Mouse (Mus musculus) forebrain, embryonic 13.5 days (tissue): ENCODE data around the gene Etl4. TPM values are rescaled to one million over a fixed set of nuclear protein-coding genes. Genes with fewer than 3 reads are reported as not detected.
A peak's percentile ranks its signal among the peaks of the same experiment; 100 is the strongest.

ENCODE experiments used
- ATAC-seq: fragments of 200-750 bp; cut with Nextera tagmentation; 2 replicates; pipeline ENCODE4 v1.8.0; 2017
- H3K27ac ChIP-seq: fragments of 300-500 bp; sonication (generic); 2 replicates; pipeline ENCODE4 v1.5.1; 2015; ENCODE audit warnings: inconsistent platforms, mild to moderate bottlenecking, moderate library complexity
- H3K27me3 ChIP-seq: fragments of 300-500 bp; sonication (generic); 2 replicates; pipeline ENCODE4 v1.6.1; 2015; ENCODE audit warnings: mild to moderate bottlenecking, inconsistent platforms
- H3K36me3 ChIP-seq: fragments of 300-500 bp; sonication (generic); 2 replicates; pipeline ENCODE4 v1.6.1; 2015; ENCODE audit warnings: mild to moderate bottlenecking, inconsistent platforms; ENCODE audit not compliant: poor library complexity, severe bottlenecking
- H3K4me1 ChIP-seq: fragments of 300-500 bp; sonication (generic); 2 replicates; pipeline ENCODE4 v1.6.1; 2015; ENCODE audit warnings: inconsistent platforms
- H3K4me2 ChIP-seq: fragments of 300-500 bp; sonication (generic); 2 replicates; pipeline ENCODE4 v1.6.1; 2015; ENCODE audit warnings: inconsistent platforms, mild to moderate bottlenecking, moderate library complexity
- H3K4me3 ChIP-seq: fragments of 300-500 bp; sonication (generic); 2 replicates; pipeline ENCODE4 v1.5.1; 2015; ENCODE audit warnings: mild to moderate bottlenecking, inconsistent platforms
- H3K9ac ChIP-seq: fragments of 300-500 bp; sonication (generic); 2 replicates; pipeline ENCODE4 v1.6.1; 2015; ENCODE audit warnings: mild to moderate bottlenecking, inconsistent platforms
- H3K9me3 ChIP-seq: fragments of 300-500 bp; sonication (generic); replicated peaks from 2 replicates; pipeline ENCODE4 v1.6.1; 2016; ENCODE audit warnings: inconsistent platforms
- WGBS: fragments of 180-500 bp; shearing (Covaris S2); methylation state at CpG from one replicate; pipeline ENCODE4 v1.1.7; 2015; 5-methylcytosine and 5-hydroxymethylcytosine counted together
- microRNA-seq: library from miRNA; unstranded; fragments of <30 nt; microRNA quantifications from one replicate; pipeline ENCODE4, GENCODE M21; 2016
- polyA plus RNA-seq: library from polyadenylated mRNA; unstranded; fragments of >200 nt; fragmentation: Nextera tagmentation; extraction: Ambion mirVana; gene quantifications from 2 replicates; pipeline ENCODE4 v1.2.1, GENCODE M21; 2015

Etl4 gene
- polyA plus RNA-seq, 1 experiment from 2014 or later: 24.6 TPM

GRCm38 (mm10) chr2:20779484-20780381 lies 870.2 kb downstream of the Etl4 start:
- 27% methylated on average over 6 of the region's 6 CpGs for WGBS

DNA sequence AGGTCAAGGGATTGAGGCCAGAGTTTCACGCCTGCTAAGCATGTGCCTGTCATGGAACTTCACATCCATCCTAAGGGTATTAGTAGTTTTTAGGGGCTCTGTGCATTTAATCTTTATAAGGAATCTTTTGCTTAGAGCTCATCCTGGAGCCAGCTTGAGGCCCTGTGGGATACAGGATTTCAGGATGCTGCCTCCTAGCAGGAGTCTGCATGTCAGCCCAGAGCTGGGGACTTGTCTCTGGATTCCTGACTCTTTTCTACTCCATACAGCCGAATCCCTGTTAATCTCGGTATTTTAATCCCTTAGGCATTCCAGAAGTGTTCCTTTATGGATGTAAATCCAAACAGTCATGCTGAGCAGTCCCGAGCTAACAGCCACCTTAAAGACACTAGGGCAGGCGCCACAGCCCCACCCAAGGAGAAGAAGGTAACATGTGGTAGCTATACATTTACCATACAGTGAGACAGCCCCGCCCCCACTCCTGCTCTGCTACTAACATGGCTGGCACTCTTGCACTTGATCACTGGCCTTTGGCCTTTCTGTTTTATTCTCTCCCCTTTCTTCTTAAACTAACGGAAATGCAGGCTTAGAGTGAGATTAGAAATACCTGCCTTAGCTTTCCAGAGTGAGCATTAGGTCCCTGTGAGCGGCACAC lies 891.8 kb downstream of the Etl4 start:
- H3K4me2 ChIP-seq: no peak overlapping the region
- H3K9me3 ChIP-seq: no peaks in the 10 kb centered on the region
- H3K36me3 ChIP-seq: peaks cover 52% of the 10 kb centered on the region
- H3K27ac ChIP-seq: no peak overlapping the region
- H3K4me3 ChIP-seq: no peak overlapping the region
- WGBS: 72% methylated on average over 8 of the region's 8 CpGs
- no peaks in the 10 kb centered on the region for H3K4me1 ChIP-seq
- H3K9ac ChIP-seq: no peak overlapping the region
- no peak for ATAC-seq
- H3K27me3 ChIP-seq: no peaks in the 10 kb centered on the region

More at GRCm38 (mm10) chr2:20779484-20780381, 870.2 kb downstream of the Etl4 start:
- ATAC-seq: peak; percentile 83
- Histone ChIP-seq H3K27me3 (no peaks in the 10 kb centered on the region), H3K36me3 (0 out of 2 replicates have a peak, but pooled peaks cover 3% of the 10 kb centered on the region), H3K27ac (no peak overlapping the region), H3K9ac (no peak overlapping the region), H3K4me3 (no peak overlapping the region), H3K4me1 (no peaks in the 10 kb centered on the region), H3K4me2 (no peak overlapping the region), H3K9me3 (no peaks in the 10 kb centered on the region)

- Histone ChIP-seq H3K36me3 (peaks cover 36% of the 10 kb centered on the region; the same call in 1 of the 2 replicates), H3K4me1 (no peaks in the 10 kb centered on the region), H3K27ac (no peak overlapping the region), H3K4me2 (no peak overlapping the region), H3K9ac (no peak overlapping the region), H3K4me3 (no peak overlapping the region), H3K9me3 (no peaks in the 10 kb centered on the region), H3K27me3 (no peaks in the 10 kb centered on the region)
- 87% methylated on average over 8 of the region's 8 CpGs for WGBS
- ATAC-seq: no peak
Measured at GRCm38 (mm10) chr2:20811506-20811905, 901.9 kb downstream of the Etl4 start.

GRCm38 (mm10) chr2:20813986-20814385 lies 904.4 kb downstream of the Etl4 start:
- H3K36me3 ChIP-seq: peaks cover 12% of the 10 kb centered on the region; the same call in 1 of the 2 replicates
- WGBS: 79% methylated on average over 2 of the region's 2 CpGs
- H3K4me3 ChIP-seq: no peak overlapping the region
- no peaks in the 10 kb centered on the region for H3K4me1 ChIP-seq
- no peaks in the 10 kb centered on the region for H3K27me3 ChIP-seq
- H3K9ac ChIP-seq: no peak overlapping the region
- ATAC-seq: no peak
- no peak overlapping the region for H3K4me2 ChIP-seq
- no peak overlapping the region for H3K27ac ChIP-seq
- no peaks in the 10 kb centered on the region for H3K9me3 ChIP-seq

- 87% methylated on average over 7 of the region's 7 CpGs for whole genome bisulfite sequencing
- Histone ChIP-seq H3K9me3 (no peaks in the 10 kb centered on the region), H3K9ac (no peak overlapping the region), H3K4me3 (no peak overlapping the region), H3K27me3 (no peaks in the 10 kb centered on the region), H3K4me2 (no peak overlapping the region), H3K4me1 (0 out of 2 replicates have a peak, but pooled peaks cover 3% of the 10 kb centered on the region), H3K36me3 (no peaks in the 10 kb centered on the region), H3K27ac (no peak overlapping the region)
- no peak for ATAC-seq
Measured at GRCm38 (mm10) chr2:20818226-20818625, 908.6 kb downstream of the Etl4 start.

GRCm38 (mm10) chr2:20826258-20826657 lies 916.7 kb downstream of the Etl4 start:
- no peak for ATAC-seq
- Histone ChIP-seq H3K36me3 (no peaks in the 10 kb centered on the region), H3K4me3 (no peak overlapping the region), H3K27ac (no peak overlapping the region), H3K4me1 (no peaks in the 10 kb centered on the region), H3K9ac (no peak overlapping the region), H3K4me2 (no peak overlapping the region), H3K27me3 (no peaks in the 10 kb centered on the region), H3K9me3 (no peaks in the 10 kb centered on the region)

DNA sequence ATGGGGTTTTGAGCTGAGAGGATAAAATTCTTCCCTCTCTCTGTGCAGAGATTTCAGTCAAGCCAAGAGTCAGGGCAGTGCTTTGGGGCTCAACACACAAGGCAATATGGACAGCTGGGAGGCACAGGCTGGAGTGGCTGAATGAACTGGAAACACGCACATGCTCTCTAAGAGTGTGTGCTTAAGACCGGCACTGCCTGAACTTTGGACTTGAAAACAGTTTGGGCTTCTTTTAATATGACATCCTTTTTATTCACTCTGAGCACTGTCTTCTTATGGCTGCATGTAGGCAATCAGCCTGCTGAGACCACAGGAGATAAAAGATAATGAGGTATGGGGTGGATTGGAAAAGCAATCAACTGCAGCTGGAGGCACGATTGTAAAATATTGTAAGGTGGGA lies 921.3 kb downstream of the Etl4 start:
- Histone ChIP-seq H3K27ac (no peak overlapping the region), H3K9me3 (no peaks in the 10 kb centered on the region), H3K27me3 (no peaks in the 10 kb centered on the region), H3K36me3 (no peaks in the 10 kb centered on the region), H3K4me1 (no peaks in the 10 kb centered on the region), H3K4me3 (no peak overlapping the region), H3K9ac (no peak overlapping the region), H3K4me2 (no peak overlapping the region)
- no peak for ATAC-seq
- WGBS: 87% methylated on average over 3 of the region's 3 CpGs

DNA sequence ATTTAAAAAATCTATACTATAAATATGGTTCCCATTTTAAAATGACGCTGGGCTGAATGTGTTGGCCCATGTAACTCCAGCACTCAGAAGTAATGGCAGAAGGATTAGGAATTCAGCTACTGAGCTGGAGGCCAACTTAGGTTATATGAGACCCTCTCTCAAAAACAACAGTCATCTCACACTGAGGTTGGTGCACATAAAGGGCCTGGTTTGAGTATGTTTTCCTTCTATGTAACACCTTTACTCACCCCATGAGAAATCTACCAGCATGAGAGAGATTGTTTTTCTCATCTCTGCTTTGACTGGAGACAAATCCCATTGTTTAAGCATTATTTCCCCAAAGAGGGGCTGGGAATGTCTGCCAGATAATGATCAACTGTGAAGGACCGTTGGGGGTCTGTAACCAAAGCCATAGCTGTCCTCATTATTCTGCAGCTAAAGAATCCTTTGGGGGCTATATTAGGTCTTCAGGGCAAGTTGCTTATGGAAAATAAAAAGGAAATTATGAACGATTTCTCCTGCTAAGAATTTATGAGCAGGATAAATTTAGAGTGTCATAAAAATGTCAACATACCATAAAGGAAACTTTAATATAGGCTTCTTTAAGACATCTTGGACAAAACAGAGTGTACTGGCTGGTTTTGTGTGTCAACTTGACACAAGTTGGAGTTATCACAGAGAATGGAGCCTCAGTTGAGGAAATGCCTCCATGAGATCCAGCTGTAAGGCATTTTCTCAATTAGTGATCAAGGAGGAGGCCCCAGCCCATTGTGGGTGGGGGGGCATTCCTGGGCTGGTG lies 922.2 kb downstream of the Etl4 start:
- no peaks in the 10 kb centered on the region for H3K36me3 ChIP-seq
- 83% methylated on average over 3 of the region's 3 CpGs for WGBS
- H3K27ac ChIP-seq: no peak overlapping the region
- no peak overlapping the region for H3K4me3 ChIP-seq
- no peaks in the 10 kb centered on the region for H3K9me3 ChIP-seq
- no peak for ATAC-seq
- H3K4me2 ChIP-seq: no peak overlapping the region
- no peaks in the 10 kb centered on the region for H3K27me3 ChIP-seq
- H3K4me1 ChIP-seq: no peaks in the 10 kb centered on the region
- H3K9ac ChIP-seq: no peak overlapping the region

- no peak; the same call in 1 of the 2 replicates for ATAC-seq
- Histone ChIP-seq H3K9me3 (no peaks in the 10 kb centered on the region), H3K4me3 (no peak overlapping the region), H3K27me3 (no peaks in the 10 kb centered on the region), H3K4me1 (no peaks in the 10 kb centered on the region), H3K36me3 (peaks cover 84% of the 10 kb centered on the region), H3K4me2 (no peak overlapping the region), H3K27ac (no peak overlapping the region), H3K9ac (no peak overlapping the region)
- 87% methylated on average over 18 of the region's 18 CpGs for WGBS
Measured at GRCm38 (mm10) chr2:20849346-20849745, 939.8 kb downstream of the Etl4 start.

Small RNA genes within 50 kb of the gene (microRNA-seq; reads per million reads assigned to microRNA genes)
- not detected for gene Gm44457
